Mouse (Mus musculus): Measurements from ENCODE around the gene Itpr1. TPM values are rescaled to one million over a fixed set of nuclear protein-coding genes. Genes with fewer than 3 reads are reported as not detected.

Gene Itpr1
- polyA plus RNA-seq, 1 experiment = 37.7 TPM

- H3K4me1 ChIP-seq (ENCODE audit: control insufficient read depth, insufficient read depth, low read length) = peaks cover 19% of the 10 kb centered on the region
- no peak for TF ChIP-seq POLR2A (IDR thresholded peaks at IDR 0.05; ENCODE audit: borderline replicate concordance, extremely low read depth, low read depth, low read length)
- TF ChIP-seq CTCF (IDR thresholded peaks at IDR 0.05; ENCODE audit: insufficient read depth, low read length) = no peak
- no peak for DNase-seq
- no peak overlapping the region for H3K4me3 ChIP-seq (replicated peaks; ENCODE audit: extremely low read depth, low read depth, low read length)
- 60% methylated on average over 9 of the region's 9 CpGs for WGBS
These were observed 23.6 kb downstream of the Itpr1 start for GRCm38 (mm10) chr6:108236411-108236921.

GRCm38 (mm10) chr6:108236996-108237395, 24.1 kb downstream of the Itpr1 start:
- H3K4me3 ChIP-seq (replicated peaks; ENCODE audit: extremely low read depth, low read depth, low read length) = no peak overlapping the region
- WGBS = 82% methylated on average over 8 of the region's 8 CpGs
- no peak for TF ChIP-seq CTCF (IDR thresholded peaks at IDR 0.05; ENCODE audit: insufficient read depth, low read length)
- no peak for TF ChIP-seq POLR2A (IDR thresholded peaks at IDR 0.05; ENCODE audit: borderline replicate concordance, extremely low read depth, low read depth, low read length)
- DNase-seq = no peak
- peaks cover 19% of the 10 kb centered on the region for H3K4me1 ChIP-seq (ENCODE audit: control insufficient read depth, insufficient read depth, low read length)

GRCm38 (mm10) chr6:108237585-108237984, 24.7 kb downstream of the Itpr1 start:
- WGBS = 63% methylated on average over 8 of the region's 8 CpGs
- TF ChIP-seq POLR2A (IDR thresholded peaks at IDR 0.05; ENCODE audit: borderline replicate concordance, extremely low read depth, low read depth, low read length) (no peak), CTCF (IDR thresholded peaks at IDR 0.05; ENCODE audit: insufficient read depth, low read length) (no peak)
- Histone ChIP-seq H3K4me3 (replicated peaks; ENCODE audit: extremely low read depth, low read depth, low read length) (no peak overlapping the region), H3K4me1 (ENCODE audit: control insufficient read depth, insufficient read depth, low read length) (peaks cover 19% of the 10 kb centered on the region)
- DNase-seq = no peak

- 71% methylated on average over 4 of the region's 4 CpGs for WGBS
These were observed 25.1 kb downstream of the Itpr1 start for GRCm38 (mm10) chr6:108238011-108238410.

GRCm38 (mm10) chr6:108239056-108239455, 26.2 kb downstream of the Itpr1 start:
- DNase-seq = no peak
- TF ChIP-seq CTCF (IDR thresholded peaks at IDR 0.05; ENCODE audit: insufficient read depth, low read length) (no peak), POLR2A (IDR thresholded peaks at IDR 0.05; ENCODE audit: borderline replicate concordance, extremely low read depth, low read depth, low read length) (no peak)
- Histone ChIP-seq H3K4me1 (ENCODE audit: control insufficient read depth, insufficient read depth, low read length) (peaks cover 14% of the 10 kb centered on the region), H3K4me3 (replicated peaks; ENCODE audit: extremely low read depth, low read depth, low read length) (no peak overlapping the region)
- WGBS = 64% methylated on average over 4 of the region's 4 CpGs

More at GRCm38 (mm10) chr6:108238011-108238410, 25.1 kb downstream of the Itpr1 start:
- no peak for TF ChIP-seq POLR2A (IDR thresholded peaks at IDR 0.05; ENCODE audit: borderline replicate concordance, extremely low read depth, low read depth, low read length)
- Histone ChIP-seq H3K4me1 (ENCODE audit: control insufficient read depth, insufficient read depth, low read length) (peaks cover 16% of the 10 kb centered on the region), H3K4me3 (replicated peaks; ENCODE audit: extremely low read depth, low read depth, low read length) (no peak overlapping the region)
- no peak for DNase-seq

GRCm38 (mm10) chr6:108240004-108240403, 27.1 kb downstream of the Itpr1 start:
- no peak for DNase-seq
- TF ChIP-seq POLR2A (IDR thresholded peaks at IDR 0.05; ENCODE audit: borderline replicate concordance, extremely low read depth, low read depth, low read length) = no peak
- TF ChIP-seq CTCF (IDR thresholded peaks at IDR 0.05; ENCODE audit: insufficient read depth, low read length) = no peak
- Histone ChIP-seq H3K4me3 (replicated peaks; ENCODE audit: extremely low read depth, low read depth, low read length) (no peak overlapping the region), H3K4me1 (ENCODE audit: control insufficient read depth, insufficient read depth, low read length) (peaks cover 14% of the 10 kb centered on the region)
- WGBS = 100% methylated on average over 1 of the region's 1 CpGs

- WGBS = 50% methylated on average over 5 of the region's 5 CpGs
- TF ChIP-seq POLR2A (IDR thresholded peaks at IDR 0.05; ENCODE audit: borderline replicate concordance, extremely low read depth, low read depth, low read length) (no peak), CTCF (IDR thresholded peaks at IDR 0.05; ENCODE audit: insufficient read depth, low read length) (no peak)
- DNase-seq = no peak
These were observed 27.9 kb downstream of the Itpr1 start for GRCm38 (mm10) chr6:108240754-108241153.

GRCm38 (mm10) chr6:108244571-108244970, 31.7 kb downstream of the Itpr1 start:
- peaks cover 10% of the 10 kb centered on the region for H3K4me1 ChIP-seq (ENCODE audit: control insufficient read depth, insufficient read depth, low read length)
- DNase-seq = no peak
- WGBS = 92% methylated on average over 8 of the region's 8 CpGs
- TF ChIP-seq CTCF (IDR thresholded peaks at IDR 0.05; ENCODE audit: insufficient read depth, low read length) (no peak), POLR2A (IDR thresholded peaks at IDR 0.05; ENCODE audit: borderline replicate concordance, extremely low read depth, low read depth, low read length) (no peak)
- H3K4me3 ChIP-seq (replicated peaks; ENCODE audit: extremely low read depth, low read depth, low read length) = no peak overlapping the region

More at GRCm38 (mm10) chr6:108240754-108241153, 27.9 kb downstream of the Itpr1 start:
- Histone ChIP-seq H3K4me3 (replicated peaks; ENCODE audit: extremely low read depth, low read depth, low read length) (no peak overlapping the region), H3K4me1 (ENCODE audit: control insufficient read depth, insufficient read depth, low read length) (peaks cover 9% of the 10 kb centered on the region)

- no peak for DNase-seq
- TF ChIP-seq POLR2A (IDR thresholded peaks at IDR 0.05; ENCODE audit: borderline replicate concordance, extremely low read depth, low read depth, low read length) (no peak), CTCF (IDR thresholded peaks at IDR 0.05; ENCODE audit: insufficient read depth, low read length) (no peak)
- 57% methylated on average over 3 of the region's 3 CpGs for WGBS
- no peak overlapping the region for H3K4me3 ChIP-seq (replicated peaks; ENCODE audit: extremely low read depth, low read depth, low read length)
- peaks cover 14% of the 10 kb centered on the region for H3K4me1 ChIP-seq (ENCODE audit: control insufficient read depth, insufficient read depth, low read length)
These were observed 33.6 kb downstream of the Itpr1 start for GRCm38 (mm10) chr6:108246369-108247085.

- WGBS = 67% methylated on average over 3 of the region's 3 CpGs
- Histone ChIP-seq H3K4me1 (ENCODE audit: control insufficient read depth, insufficient read depth, low read length) (peaks cover 14% of the 10 kb centered on the region), H3K4me3 (replicated peaks; ENCODE audit: extremely low read depth, low read depth, low read length) (no peak overlapping the region)
- no peak for DNase-seq
- TF ChIP-seq CTCF (IDR thresholded peaks at IDR 0.05; ENCODE audit: insufficient read depth, low read length) = no peak
- no peak for TF ChIP-seq POLR2A (IDR thresholded peaks at IDR 0.05; ENCODE audit: borderline replicate concordance, extremely low read depth, low read depth, low read length)
These were observed 34.3 kb downstream of the Itpr1 start for GRCm38 (mm10) chr6:108247211-108247610.

Data from lung, adult 2 months (tissue).